Mouse (Mus musculus) stomach, postnatal 0 days (tissue): ENCODE measurements around the gene Lingo1.

Source experiments
- CTCF ChIP-seq: IDR thresholded peaks from 2 replicates; pipeline ENCODE4 v1.5.1; 2016; ENCODE audit warnings: antibody characterized with exemption, low read depth, mild to moderate bottlenecking, moderate library complexity
- EP300 ChIP-seq: optimal IDR thresholded peaks from 2 replicates; pipeline ENCODE3; 2016; ENCODE audit warnings: antibody characterized with exemption

- TF ChIP-seq CTCF: no peak
- no peak for TF ChIP-seq EP300
Measured at GRCm38 (mm10) chr9:56730997-56731396, 65.3 kb downstream of the Lingo1 start.
